Mouse (Mus musculus) c-Kit-negative CD71-positive TER-119-positive erythroid progenitor cells, embryonic 14.5 days (primary cell): ENCODE measurements around the gene Lrch3.
"Not testable (repeated sequence)": the region's sequence is repeated elsewhere in the genome, so short reads cannot be mapped to it uniquely, and the experiment has no call there.

Source experiments
- DNase-seq: peaks from one replicate; pipeline ENCODE4 v3.0.0-alpha.2; 2013; ENCODE audit warnings: low read depth, low spot score

Lrch3 gene

GRCm38 (mm10) chr16:32913937-32914881, at the start of gene Lrch3:
Lrch3 (plus strand) TSS chr16:32914100.
- peak; percentile 90 for DNase-seq

- DNase-seq, result no peak
Observed at GRCm38 (mm10) chr16:32865401-32865800, 48.5 kb upstream of the Lrch3 start.

GRCm38 (mm10) chr16:32866713-32867112, 47.2 kb upstream of the Lrch3 start:
- no peak for DNase-seq

- peak; percentile 69 for DNase-seq
Observed at GRCm38 (mm10) chr16:32867919-32868552, 45.9 kb upstream of the Lrch3 start.

- DNase-seq, result no peak
Observed at GRCm38 (mm10) chr16:32870231-32870630, 43.7 kb upstream of the Lrch3 start.

- no peak for DNase-seq
Observed at GRCm38 (mm10) chr16:32873366-32873765, 40.5 kb upstream of the Lrch3 start.

GRCm38 (mm10) chr16:32875281-32875680, 38.6 kb upstream of the Lrch3 start:
- not testable (repeated sequence) for DNase-seq

GRCm38 (mm10) chr16:32875847-32876246, 38.1 kb upstream of the Lrch3 start:
- DNase-seq, result no peak

- DNase-seq, result no peak
Observed at GRCm38 (mm10) chr16:32876831-32877230, 37.1 kb upstream of the Lrch3 start.

- DNase-seq, result peak; percentile 78
Observed at GRCm38 (mm10) chr16:32877343-32878156, 36.4 kb upstream of the Lrch3 start, which contains the start of the genes Fyttd1 and Rubcn. Fyttd1 (plus strand) TSS chr16:32877500. Rubcn (minus strand) TSS chr16:32877766.

GRCm38 (mm10) chr16:32878157-32878598, 35.7 kb upstream of the Lrch3 start:
- DNase-seq, result no peak

- DNase-seq, result no peak
Observed at GRCm38 (mm10) chr16:32878972-32879926, 34.7 kb upstream of the Lrch3 start.

- no peak for DNase-seq
Observed at GRCm38 (mm10) chr16:32881538-32881937, 32.4 kb upstream of the Lrch3 start.

GRCm38 (mm10) chr16:32887996-32888395, 25.9 kb upstream of the Lrch3 start:
- DNase-seq, result no peak

- no peak for DNase-seq
Observed at GRCm38 (mm10) chr16:32889881-32890280, 24.0 kb upstream of the Lrch3 start.

- no peak for DNase-seq
Observed at GRCm38 (mm10) chr16:32896126-32896525, 17.8 kb upstream of the Lrch3 start.

GRCm38 (mm10) chr16:32901360-32902050, 12.4 kb upstream of the Lrch3 start:
- no peak for DNase-seq

- no peak for DNase-seq
Observed at GRCm38 (mm10) chr16:32902051-32902428, 11.9 kb upstream of the Lrch3 start.

- no peak for DNase-seq
Observed at GRCm38 (mm10) chr16:32906186-32906585, 7.7 kb upstream of the Lrch3 start.

- no peak for DNase-seq
Observed at GRCm38 (mm10) chr16:32906727-32907126, 7.2 kb upstream of the Lrch3 start.
